Mouse (Mus musculus): ENCODE results near the gene Dpp6.

Gene Dpp6

GRCm38 (mm10) chr5:27010582-27010981 lies 193.6 kb downstream of the Dpp6 start:
- no peaks in the 10 kb centered on the region for H3K36me3 ChIP-seq (ENCODE audit: control insufficient read depth, insufficient read depth, low read length, poor library complexity, severe bottlenecking)
- DNase-seq (ENCODE audit: low read depth, low spot score): no peak
- H3K27me3 ChIP-seq (ENCODE audit: control insufficient read depth, insufficient read depth, low read length, poor library complexity, severe bottlenecking): no peaks in the 10 kb centered on the region

- Histone ChIP-seq H3K27me3 (ENCODE audit: control insufficient read depth, insufficient read depth, low read length, poor library complexity, severe bottlenecking) (no peaks in the 10 kb centered on the region), H3K36me3 (ENCODE audit: control insufficient read depth, insufficient read depth, low read length, poor library complexity, severe bottlenecking) (no peaks in the 10 kb centered on the region)
- no peak for DNase-seq (ENCODE audit: low read depth, low spot score)
Measured at GRCm38 (mm10) chr5:27018314-27018956, 201.4 kb downstream of the Dpp6 start.

GRCm38 (mm10) chr5:27028611-27029010 lies 211.6 kb downstream of the Dpp6 start:
- DNase-seq (ENCODE audit: low read depth, low spot score): no peak
- Histone ChIP-seq H3K27me3 (ENCODE audit: control insufficient read depth, insufficient read depth, low read length, poor library complexity, severe bottlenecking) (no peaks in the 10 kb centered on the region), H3K36me3 (ENCODE audit: control insufficient read depth, insufficient read depth, low read length, poor library complexity, severe bottlenecking) (no peaks in the 10 kb centered on the region)

- Histone ChIP-seq H3K27me3 (ENCODE audit: control insufficient read depth, insufficient read depth, low read length, poor library complexity, severe bottlenecking) (no peaks in the 10 kb centered on the region), H3K36me3 (ENCODE audit: control insufficient read depth, insufficient read depth, low read length, poor library complexity, severe bottlenecking) (no peaks in the 10 kb centered on the region)
- no peak for DNase-seq (ENCODE audit: low read depth, low spot score)
Measured at GRCm38 (mm10) chr5:27029784-27030183, 212.8 kb downstream of the Dpp6 start.

- DNase-seq (ENCODE audit: low read depth, low spot score): no peak
- Histone ChIP-seq H3K27me3 (ENCODE audit: control insufficient read depth, insufficient read depth, low read length, poor library complexity, severe bottlenecking) (no peaks in the 10 kb centered on the region), H3K36me3 (ENCODE audit: control insufficient read depth, insufficient read depth, low read length, poor library complexity, severe bottlenecking) (no peaks in the 10 kb centered on the region)
Measured at GRCm38 (mm10) chr5:27034858-27035257, 217.9 kb downstream of the Dpp6 start.

GRCm38 (mm10) chr5:27035291-27035690 lies 218.3 kb downstream of the Dpp6 start:
- H3K27me3 ChIP-seq (ENCODE audit: control insufficient read depth, insufficient read depth, low read length, poor library complexity, severe bottlenecking): no peaks in the 10 kb centered on the region
- no peaks in the 10 kb centered on the region for H3K36me3 ChIP-seq (ENCODE audit: control insufficient read depth, insufficient read depth, low read length, poor library complexity, severe bottlenecking)
- no peak for DNase-seq (ENCODE audit: low read depth, low spot score)

GRCm38 (mm10) chr5:27035891-27036290 lies 218.9 kb downstream of the Dpp6 start:
- H3K27me3 ChIP-seq (ENCODE audit: control insufficient read depth, insufficient read depth, low read length, poor library complexity, severe bottlenecking): no peaks in the 10 kb centered on the region
- H3K36me3 ChIP-seq (ENCODE audit: control insufficient read depth, insufficient read depth, low read length, poor library complexity, severe bottlenecking): no peaks in the 10 kb centered on the region
- no peak for DNase-seq (ENCODE audit: low read depth, low spot score)

GRCm38 (mm10) chr5:27037796-27038195 lies 220.8 kb downstream of the Dpp6 start:
- Histone ChIP-seq H3K27me3 (ENCODE audit: control insufficient read depth, insufficient read depth, low read length, poor library complexity, severe bottlenecking) (no peaks in the 10 kb centered on the region), H3K36me3 (ENCODE audit: control insufficient read depth, insufficient read depth, low read length, poor library complexity, severe bottlenecking) (no peaks in the 10 kb centered on the region)
- DNase-seq (ENCODE audit: low read depth, low spot score): no peak

GRCm38 (mm10) chr5:27048167-27048566 lies 231.2 kb downstream of the Dpp6 start:
- H3K36me3 ChIP-seq (ENCODE audit: control insufficient read depth, insufficient read depth, low read length, poor library complexity, severe bottlenecking): no peaks in the 10 kb centered on the region
- no peak for DNase-seq (ENCODE audit: low read depth, low spot score)
- H3K27me3 ChIP-seq (ENCODE audit: control insufficient read depth, insufficient read depth, low read length, poor library complexity, severe bottlenecking): no peaks in the 10 kb centered on the region

GRCm38 (mm10) chr5:27048926-27049325 lies 231.9 kb downstream of the Dpp6 start:
- H3K36me3 ChIP-seq (ENCODE audit: control insufficient read depth, insufficient read depth, low read length, poor library complexity, severe bottlenecking): no peaks in the 10 kb centered on the region
- no peak for DNase-seq (ENCODE audit: low read depth, low spot score)
- H3K27me3 ChIP-seq (ENCODE audit: control insufficient read depth, insufficient read depth, low read length, poor library complexity, severe bottlenecking): no peaks in the 10 kb centered on the region

- Histone ChIP-seq H3K36me3 (ENCODE audit: control insufficient read depth, insufficient read depth, low read length, poor library complexity, severe bottlenecking) (no peaks in the 10 kb centered on the region), H3K27me3 (ENCODE audit: control insufficient read depth, insufficient read depth, low read length, poor library complexity, severe bottlenecking) (no peaks in the 10 kb centered on the region)
- no peak for DNase-seq (ENCODE audit: low read depth, low spot score)
Measured at GRCm38 (mm10) chr5:27049341-27050091, 232.5 kb downstream of the Dpp6 start.

- no peaks in the 10 kb centered on the region for H3K27me3 ChIP-seq (ENCODE audit: control insufficient read depth, insufficient read depth, low read length, poor library complexity, severe bottlenecking)
- no peak for DNase-seq (ENCODE audit: low read depth, low spot score)
Measured at GRCm38 (mm10) chr5:27051250-27051649, 234.2 kb downstream of the Dpp6 start.

GRCm38 (mm10) chr5:27052441-27052840 lies 235.4 kb downstream of the Dpp6 start:
- DNase-seq (ENCODE audit: low read depth, low spot score): no peak
- H3K36me3 ChIP-seq (ENCODE audit: control insufficient read depth, insufficient read depth, low read length, poor library complexity, severe bottlenecking): no peaks in the 10 kb centered on the region
- H3K27me3 ChIP-seq (ENCODE audit: control insufficient read depth, insufficient read depth, low read length, poor library complexity, severe bottlenecking): no peaks in the 10 kb centered on the region

More at GRCm38 (mm10) chr5:27051250-27051649, 234.2 kb downstream of the Dpp6 start:
- no peaks in the 10 kb centered on the region for H3K36me3 ChIP-seq (ENCODE audit: control insufficient read depth, insufficient read depth, low read length, poor library complexity, severe bottlenecking)

- Histone ChIP-seq H3K36me3 (ENCODE audit: control insufficient read depth, insufficient read depth, low read length, poor library complexity, severe bottlenecking) (no peaks in the 10 kb centered on the region), H3K27me3 (ENCODE audit: control insufficient read depth, insufficient read depth, low read length, poor library complexity, severe bottlenecking) (no peaks in the 10 kb centered on the region)
- no peak for DNase-seq (ENCODE audit: low read depth, low spot score)
Measured at GRCm38 (mm10) chr5:27056436-27056835, 239.4 kb downstream of the Dpp6 start.

- Histone ChIP-seq H3K27me3 (ENCODE audit: control insufficient read depth, insufficient read depth, low read length, poor library complexity, severe bottlenecking) (no peaks in the 10 kb centered on the region), H3K36me3 (ENCODE audit: control insufficient read depth, insufficient read depth, low read length, poor library complexity, severe bottlenecking) (no peaks in the 10 kb centered on the region)
- DNase-seq (ENCODE audit: low read depth, low spot score): no peak
Measured at GRCm38 (mm10) chr5:27060114-27060513, 243.1 kb downstream of the Dpp6 start.

All from splenic B cell, adult 2 months (primary cell).